Mouse (Mus musculus) layer of hippocampus, adult 2 months (tissue): ENCODE results near the gene Unc93a2. TPM values are rescaled to one million over a fixed set of nuclear protein-coding genes. Genes with fewer than 3 reads are reported as not detected.
"Not testable (repeated sequence)": the region's sequence is repeated elsewhere in the genome, so short reads cannot be mapped to it uniquely, and the experiment has no call there.

ENCODE experiments used
- DNase-seq, 2 experiments: peaks; one replicate each; pipeline ENCODE4 v3.0.0; 2022; ENCODE audit warnings: low spot score in 2 of 2
- H3K27ac ChIP-seq: fragments of 200-600 bp; 2 replicates; pipeline ENCODE4 v1.8.1; 2022
- H3K4me3 ChIP-seq: fragments of 200-600 bp; 2 replicates; pipeline ENCODE4 v1.8.1; 2022; ENCODE audit warnings: mild to moderate bottlenecking
- total RNA-seq, 2 experiments: library from RNA; stranded (reverse); gene quantifications; 2 replicates each; pipeline ENCODE4 v1.2.3; 2021

The Unc93a2 gene
- total RNA-seq, 2 experiments from 2014 or later, result not detected

- not testable (repeated sequence) for DNase-seq, H3K27ac ChIP-seq, H3K4me3 ChIP-seq
Observed at GRCm38 (mm10) chr17:7382711-7383110, 2.6 kb downstream of the Unc93a2 start.

GRCm38 (mm10) chr17:7377907-7378306 is 7.4 kb downstream of the Unc93a2 start:
- not testable (repeated sequence) for H3K27ac ChIP-seq, H3K4me3 ChIP-seq, DNase-seq

GRCm38 (mm10) chr17:7376951-7377700 is 8.1 kb downstream of the Unc93a2 start:
- H3K27ac ChIP-seq, H3K4me3 ChIP-seq, DNase-seq: not testable (repeated sequence)

GRCm38 (mm10) chr17:7371879-7372278 is 13.4 kb downstream of the Unc93a2 start, which contains the start of gene Gm49630:
TSS of gene Gm49630 (minus strand) at chr17:7371979.
- H3K4me3 ChIP-seq, H3K27ac ChIP-seq, DNase-seq: not testable (repeated sequence)

- H3K4me3 ChIP-seq, DNase-seq, H3K27ac ChIP-seq: not testable (repeated sequence)
Observed at GRCm38 (mm10) chr17:7369401-7369800, 15.9 kb downstream of the Unc93a2 start.

- peak in 1 of 2 experiments; percentile 16 for DNase-seq
- not testable (repeated sequence) for H3K4me3 ChIP-seq, H3K27ac ChIP-seq
Observed at GRCm38 (mm10) chr17:7366676-7367374, 18.4 kb downstream of the Unc93a2 start.

GRCm38 (mm10) chr17:7366265-7366664 is 19.0 kb downstream of the Unc93a2 start:
- H3K4me3 ChIP-seq, H3K27ac ChIP-seq, DNase-seq: not testable (repeated sequence)

GRCm38 (mm10) chr17:7365615-7366014 is 19.6 kb downstream of the Unc93a2 start:
- not testable (repeated sequence) for H3K4me3 ChIP-seq, DNase-seq, H3K27ac ChIP-seq

GRCm38 (mm10) chr17:7360749-7361465 is 24.4 kb downstream of the Unc93a2 start:
- not testable (repeated sequence) for H3K27ac ChIP-seq, H3K4me3 ChIP-seq, DNase-seq

- not testable (repeated sequence) for DNase-seq, H3K27ac ChIP-seq, H3K4me3 ChIP-seq
Observed at GRCm38 (mm10) chr17:7359806-7360205, 25.5 kb downstream of the Unc93a2 start.

GRCm38 (mm10) chr17:7352596-7352995 is 32.7 kb downstream of the Unc93a2 start, which contains the start of gene Ttll2:
TSS of gene Ttll2 (minus strand) at chr17:7352696.
- not testable (repeated sequence) for H3K27ac ChIP-seq, DNase-seq, H3K4me3 ChIP-seq

GRCm38 (mm10) chr17:7348765-7349164 is 36.5 kb downstream of the Unc93a2 start:
- not testable (repeated sequence) for H3K4me3 ChIP-seq, H3K27ac ChIP-seq
- peak in 1 of 2 experiments; percentile 18 for DNase-seq

GRCm38 (mm10) chr17:7337381-7337780 is 47.9 kb downstream of the Unc93a2 start:
- not testable (repeated sequence) for H3K4me3 ChIP-seq, H3K27ac ChIP-seq
- peak in 1 of 2 experiments; percentile 4 for DNase-seq

GRCm38 (mm10) chr17:7332745-7333144 is 52.5 kb downstream of the Unc93a2 start:
- H3K4me3 ChIP-seq, DNase-seq: not testable (repeated sequence)

GRCm38 (mm10) chr17:7326415-7326814 is 58.8 kb downstream of the Unc93a2 start:
- not testable (repeated sequence) for H3K4me3 ChIP-seq, DNase-seq, H3K27ac ChIP-seq

More at GRCm38 (mm10) chr17:7332745-7333144, 52.5 kb downstream of the Unc93a2 start:
- not testable (repeated sequence) for H3K27ac ChIP-seq

GRCm38 (mm10) chr17:7324346-7324745 is 60.9 kb downstream of the Unc93a2 start, which contains the start of gene Tcp10a:
TSS of gene Tcp10a (plus strand) at chr17:7324646.
- not testable (repeated sequence) for H3K27ac ChIP-seq, DNase-seq, H3K4me3 ChIP-seq

- H3K27ac ChIP-seq, H3K4me3 ChIP-seq, DNase-seq: not testable (repeated sequence)
Observed at GRCm38 (mm10) chr17:7319789-7320188, 65.5 kb downstream of the Unc93a2 start.

- not testable (repeated sequence) for H3K4me3 ChIP-seq, H3K27ac ChIP-seq, DNase-seq
Observed at GRCm38 (mm10) chr17:7315693-7316382, 69.4 kb downstream of the Unc93a2 start.
